Mouse (Mus musculus) lung, postnatal 0 days (tissue): ENCODE data around the gene Klhl42.

ENCODE experiments used
- CTCF ChIP-seq: IDR thresholded peaks from 2 replicates; pipeline ENCODE4 v1.5.1; 2016; ENCODE audit warnings: antibody characterized with exemption, mild to moderate bottlenecking
- EP300 ChIP-seq: IDR thresholded peaks from 2 replicates; pipeline ENCODE4 v1.6.1; 2016; ENCODE audit warnings: antibody characterized with exemption, mild to moderate bottlenecking, control low read depth

- peak; percentile 25; the same call in 1 of the 2 replicates for TF ChIP-seq CTCF
- TF ChIP-seq EP300, result no peak
Measured at GRCm38 (mm10) chr6:147102293-147102692, 11.1 kb downstream of the Klhl42 start.
